Mouse (Mus musculus): ENCODE measurements around the gene Vps26a.

DNA sequence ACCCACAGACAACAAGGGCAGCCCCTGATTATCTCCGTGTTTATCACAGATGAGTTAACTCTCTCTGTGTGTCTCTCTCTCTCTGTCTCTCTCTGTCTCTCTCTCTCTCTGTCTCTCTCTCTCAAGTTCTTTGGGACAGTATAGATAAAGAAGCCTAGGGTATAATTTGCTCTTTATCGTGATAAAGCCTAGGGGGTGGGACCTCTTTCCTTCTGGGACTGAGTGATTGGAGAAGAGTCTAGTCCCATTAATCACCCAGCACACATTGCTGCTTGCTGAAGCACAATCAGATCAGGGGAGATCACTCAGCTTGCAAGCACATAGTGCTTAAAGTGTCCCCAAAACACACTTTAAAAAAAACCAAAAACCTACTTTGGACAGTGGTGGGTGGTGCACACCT, 34.3 kb upstream of the Vps26a start:
- TF ChIP-seq CTCF (IDR thresholded peaks at IDR 0.05; ENCODE audit: borderline replicate concordance, extremely low read depth, insufficient read depth, insufficient read length) (no peak), POLR2A (IDR thresholded peaks at IDR 0.05; ENCODE audit: borderline replicate concordance, extremely low read depth, insufficient read depth, insufficient read length, poor library complexity, severe bottlenecking) (no peak)

Measured in brain, embryonic 14.5 days (tissue).